7 mouse cellular contexts compared by ENCODE assay signal in genomic region chr8:111056158-111056663, GRCm38 (mm10). TPM values are rescaled to one million over a fixed set of nuclear protein-coding genes. Genes with fewer than 3 reads are reported as not detected.
DNase-seq lines count a peak whose midpoint lies in the region; ATAC-seq and TF ChIP-seq lines count a peak whose summit lies in the region.

Gene Exosc6 (plus strand): TSS chr8:111056339.

- WGBS in intestine, postnatal 0 days: under 1% methylated on average over 63 of the region's 68 CpGs
- WGBS in midbrain, embryonic 12.5 days: under 1% methylated on average over 49 of the region's 68 CpGs
- under 1% methylated on average over 68 of the region's 68 CpGs for whole genome bisulfite sequencing in small intestine, adult 2 months

- peak within 1 kb of the TSS; percentile 73 for H3K27ac ChIP-seq in intestine, postnatal 0 days (ENCODE audit: low read depth, low read length)
- H3K27ac ChIP-seq in midbrain, embryonic 12.5 days (replicated peaks): peak within 1 kb of the TSS; percentile 77
- H3K27ac ChIP-seq in small intestine, adult 2 months (ENCODE audit: insufficient read depth, low read depth, low read length): peak within 1 kb of the TSS; percentile 70

- H3K9ac ChIP-seq in intestine, postnatal 0 days (ENCODE audit: low read depth, low read length): peak within 1 kb of the TSS; percentile 75
- H3K9ac ChIP-seq in midbrain, embryonic 12.5 days (replicated peaks): peak within 1 kb of the TSS; percentile 92

- TF ChIP-seq POLR2A in small intestine, adult 2 months (IDR thresholded peaks at IDR 0.05; ENCODE audit: low read depth, low read length): peak; percentile 59; the same call in 1 of the 2 replicates

- peak; percentile 91 for ATAC-seq in intestine, postnatal 0 days
- ATAC-seq in midbrain, embryonic 12.5 days (ENCODE audit: low FRiP score, low read depth): peak; percentile 94

- H3K4me2 ChIP-seq in intestine, postnatal 0 days (replicated peaks; ENCODE audit: low read depth): peak within 1 kb of the TSS; percentile 91
- peak within 1 kb of the TSS; percentile 100 for H3K4me2 ChIP-seq in midbrain, embryonic 12.5 days (replicated peaks)

- H3K27me3 ChIP-seq in intestine, postnatal 0 days (replicated peaks; ENCODE audit: control insufficient read depth, insufficient read depth, low read length): no peaks in the 10 kb centered on the region
- 0 out of 2 replicates have a peak, but pooled peaks cover 5% of the 10 kb centered on the region for H3K27me3 ChIP-seq in midbrain, embryonic 12.5 days
- no peaks in the 10 kb centered on the region for H3K27me3 ChIP-seq in small intestine, adult 2 months (ENCODE audit: control insufficient read depth, insufficient read depth, low read length)

- intact Hi-C loops in left cerebral cortex, postnatal 4 days (cut with DNase I): loop anchor here (5.0 kb wide), 1 partner anchor 36 kb away; the partner anchor contains the start of genes Clec18a and Pdpr

- DNase-seq in adrenal gland, adult 2 months: peak; percentile 94
- peak; percentile 94 for DNase-seq in embryo, embryonic 11.5 days (ENCODE audit: low read depth, low spot score)
- peak; percentile 78 to 90 for DNase-seq in gastrocnemius, postnatal 4 days (ENCODE audit: low spot score in 2 of 2)
- DNase-seq in left cerebral cortex, postnatal 4 days: peak; percentile 93

- H3K4me3 ChIP-seq in intestine, postnatal 0 days (ENCODE audit: low read depth, low read length): peak within 1 kb of the TSS; percentile 91
- H3K4me3 ChIP-seq in midbrain, embryonic 12.5 days: peak within 1 kb of the TSS; percentile 99
- peak within 1 kb of the TSS; percentile 97 for H3K4me3 ChIP-seq in small intestine, adult 2 months (ENCODE audit: low read depth, low read length)

- H3K9me3 ChIP-seq in intestine, postnatal 0 days (ENCODE audit: control insufficient read depth): no peaks in the 10 kb centered on the region
- no peaks in the 10 kb centered on the region for H3K9me3 ChIP-seq in midbrain, embryonic 12.5 days

- peaks cover 45% of the 10 kb centered on the region for H3K36me3 ChIP-seq in intestine, postnatal 0 days (ENCODE audit: control insufficient read depth, insufficient read depth)
- peaks cover 49% of the 10 kb centered on the region for H3K36me3 ChIP-seq in midbrain, embryonic 12.5 days
- H3K36me3 ChIP-seq in small intestine, adult 2 months (ENCODE audit: control insufficient read depth, insufficient read depth, low read length): peaks cover 39% of the 10 kb centered on the region

- TF ChIP-seq CTCF in intestine, postnatal 0 days (IDR thresholded peaks at IDR 0.05; ENCODE audit: low read depth): peak; percentile 98
- TF ChIP-seq CTCF in small intestine, adult 2 months (IDR thresholded peaks at IDR 0.05; ENCODE audit: extremely low read depth, insufficient read length, insufficient replicate concordance, low read depth, low read length): peak; percentile 87

- peaks cover 6% of the 10 kb centered on the region; the same call in 1 of the 2 replicates for H3K4me1 ChIP-seq in intestine, postnatal 0 days (replicated peaks; ENCODE audit: control insufficient read depth, insufficient read depth, low read length)
- peaks cover 17% of the 10 kb centered on the region for H3K4me1 ChIP-seq in midbrain, embryonic 12.5 days
- peaks cover 12% of the 10 kb centered on the region; the same call in 1 of the 2 replicates for H3K4me1 ChIP-seq in small intestine, adult 2 months (ENCODE audit: control insufficient read depth, insufficient read depth, insufficient read length, low read length)

RNA-seq across cellular contexts. Expression of gene Exosc6, which starts in this region (rescaled TPM):
- total RNA-seq in adrenal gland, adult 2 months (2021): not detected
- polyA plus RNA-seq in adrenal gland, adult 2 months (2012; rRNA removed): 43.3 and 51.4 TPM in 2 replicates
- not detected for total RNA-seq in gastrocnemius, postnatal 4 days (2021)
- polyA plus RNA-seq in intestine, postnatal 0 days (2015; fragmentation: Nextera tagmentation; extraction: Ambion mirVana): 7.3 and 8.4 TPM in 2 replicates
- not detected for total RNA-seq in left cerebral cortex, postnatal 4 days (2021)
- polyA plus RNA-seq in midbrain, embryonic 12.5 days (2016; fragmentation: Nextera tagmentation; extraction: Ambion mirVana): 0.60 TPM in 1 of 2 replicates, not detected in the other
- 23.6 and 25.8 TPM in 2 replicates for polyA plus RNA-seq in small intestine, adult 2 months (2012; rRNA removed)

Comparison
In these comparisons a context has a peak if more than half of its experiments do, and no peak if none do; other contexts are left out.
1. Peak in every context shown above with its lines: DNase-seq, ATAC-seq, H3K4me3 ChIP-seq and H3K27ac ChIP-seq.
2. Peak in DNase-seq in gastrocnemius, postnatal 4 days; RNA of the gene not detected or under 1 TPM.
3. Peak in DNase-seq in left cerebral cortex, postnatal 4 days; RNA of the gene not detected or under 1 TPM.
4. Peak in ATAC-seq, H3K4me3 ChIP-seq, H3K27ac ChIP-seq, H3K9ac ChIP-seq and H3K4me2 ChIP-seq in midbrain, embryonic 12.5 days; RNA of the gene not detected or under 1 TPM.